Mouse (Mus musculus): ENCODE results near the gene Wdr3. TPM values are rescaled to one million over a fixed set of nuclear protein-coding genes. Genes with fewer than 3 reads are reported as not detected.

Gene Wdr3
- polyA plus RNA-seq, 1 experiment from 2014 or later: 50.1 TPM

DNA sequence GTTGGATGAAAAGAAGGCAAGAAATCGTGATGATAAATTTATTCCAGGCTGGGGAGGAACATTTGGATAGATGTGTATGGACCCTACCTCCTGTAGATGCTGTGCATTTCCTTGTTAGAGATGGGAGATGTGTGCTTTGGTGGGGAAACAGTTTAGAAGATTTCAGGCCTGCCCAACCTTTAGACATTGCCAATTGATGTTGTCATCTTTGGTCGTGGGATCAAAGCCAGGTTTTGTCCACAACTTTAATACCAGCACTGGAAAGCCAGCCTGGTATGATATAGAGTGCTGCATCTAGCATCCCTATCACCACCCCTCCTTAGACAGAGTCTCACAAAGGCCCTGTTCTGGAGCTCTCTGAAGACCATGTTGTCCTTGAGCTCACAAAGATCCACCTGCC is 1.3 kb upstream of the Wdr3 start:
- no peak overlapping the region for H3K4me3 ChIP-seq (ENCODE audit: low read depth, low read length)
- no peak overlapping the region for H3K9ac ChIP-seq (ENCODE audit: low read depth, low read length)
- no peak overlapping the region for H3K27ac ChIP-seq (ENCODE audit: low read depth, low read length)
- H3K4me1 ChIP-seq (replicated peaks; ENCODE audit: control insufficient read depth, insufficient read depth, low read length): no peaks in the 10 kb centered on the region
- no peaks in the 10 kb centered on the region for H3K27me3 ChIP-seq (ENCODE audit: control insufficient read depth, insufficient read depth, low read length)
- H3K9me3 ChIP-seq (ENCODE audit: control insufficient read depth, low read length): no peaks in the 10 kb centered on the region
- 84% methylated on average over 2 of the region's 2 CpGs for WGBS
- H3K36me3 ChIP-seq (ENCODE audit: control insufficient read depth, insufficient read depth, low read length): peaks cover 4% of the 10 kb centered on the region; the same call in 1 of the 2 replicates
- DNase-seq (ENCODE audit: low spot score) (no peak), ATAC-seq (ENCODE audit: low FRiP score) (no peak)
- H3K4me2 ChIP-seq (replicated peaks; ENCODE audit: low read depth, low read length): no peak overlapping the region

DNA sequence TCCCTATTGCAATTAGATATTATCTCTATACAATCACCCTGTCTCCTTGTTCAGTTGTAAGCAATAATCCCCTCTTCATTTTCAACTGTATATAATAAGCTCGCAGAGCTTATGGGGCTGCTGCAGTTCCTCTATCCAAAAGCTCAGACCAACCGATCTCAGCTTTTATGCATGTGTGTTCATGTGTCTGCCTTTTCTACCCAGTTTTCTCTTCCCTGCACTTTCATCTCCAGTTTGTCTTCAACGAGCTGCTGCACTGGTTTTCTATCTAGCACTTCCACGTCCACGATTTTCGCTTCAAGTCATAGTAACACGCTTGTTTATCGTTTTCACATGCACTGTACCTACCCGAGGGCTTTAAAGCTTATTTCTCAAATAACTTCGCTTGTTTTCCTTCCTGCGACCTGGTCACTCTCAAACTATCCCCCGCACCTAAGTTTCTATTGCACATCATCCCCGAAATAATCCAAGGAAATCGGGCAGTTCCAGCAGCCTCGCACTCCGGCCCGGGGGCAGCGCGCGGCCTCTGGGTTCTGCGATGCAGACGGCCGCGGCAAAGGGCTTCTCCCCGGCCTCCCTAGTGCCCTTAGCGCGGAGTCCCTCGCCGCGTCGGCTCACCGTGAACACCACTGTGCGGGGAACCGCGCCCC is 417 bp downstream of the Wdr3 start:
- Histone ChIP-seq H3K4me3 (ENCODE audit: low read depth, low read length) (peak overlapping the region; percentile 52), H3K27ac (ENCODE audit: low read depth, low read length) (no peak overlapping the region), H3K27me3 (ENCODE audit: control insufficient read depth, insufficient read depth, low read length) (no peaks in the 10 kb centered on the region), H3K9me3 (ENCODE audit: control insufficient read depth, low read length) (no peaks in the 10 kb centered on the region), H3K4me1 (replicated peaks; ENCODE audit: control insufficient read depth, insufficient read depth, low read length) (no peaks in the 10 kb centered on the region), H3K36me3 (ENCODE audit: control insufficient read depth, insufficient read depth, low read length) (peaks cover 4% of the 10 kb centered on the region; the same call in 1 of the 2 replicates), H3K4me2 (replicated peaks; ENCODE audit: low read depth, low read length) (peak overlapping the region; percentile 56), H3K9ac (ENCODE audit: low read depth, low read length) (peak overlapping the region; percentile 68)
- ATAC-seq (ENCODE audit: low FRiP score) (no peak), DNase-seq (ENCODE audit: low spot score) (no peak)
- 2% methylated on average over 35 of the region's 35 CpGs for WGBS

DNA sequence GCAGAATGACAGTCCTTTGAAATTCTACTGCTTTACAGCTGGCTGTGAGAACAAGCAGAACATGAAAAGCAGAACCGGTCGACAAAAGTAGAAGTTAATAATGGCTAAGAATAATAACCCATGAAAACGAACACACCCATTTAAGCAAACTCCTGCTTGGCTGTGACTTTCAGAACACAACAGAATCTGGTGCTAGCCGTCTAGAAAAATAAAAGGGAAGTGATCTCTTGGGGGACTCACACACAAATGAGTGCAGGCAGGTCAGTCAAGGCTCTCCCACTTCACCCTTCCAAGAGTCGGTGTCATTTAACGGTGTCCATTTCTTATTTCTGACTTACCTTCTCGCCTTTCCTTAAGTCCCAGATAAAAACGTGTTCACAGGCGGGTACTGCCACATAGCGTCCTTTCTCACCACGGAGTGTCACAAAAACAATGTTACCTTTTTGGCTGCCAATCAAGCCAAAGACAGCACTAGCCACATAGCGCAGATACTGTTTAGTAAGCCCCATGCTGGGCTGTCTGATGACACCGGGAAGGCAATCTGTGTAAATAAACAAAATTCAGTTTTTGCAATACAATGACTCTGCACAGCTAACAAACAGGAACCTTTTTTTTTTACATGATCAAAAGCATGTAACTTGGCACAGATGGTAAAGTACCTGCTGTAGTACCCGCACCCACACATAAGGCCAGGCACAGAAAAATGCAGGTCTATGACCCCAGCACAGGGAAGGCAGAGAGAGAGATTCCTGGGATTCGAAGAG is 1.3 kb downstream of the Wdr3 start:
- Histone ChIP-seq H3K4me2 (replicated peaks; ENCODE audit: low read depth, low read length) (peak overlapping the region; percentile 56), H3K27me3 (ENCODE audit: control insufficient read depth, insufficient read depth, low read length) (no peaks in the 10 kb centered on the region), H3K9ac (ENCODE audit: low read depth, low read length) (no peak overlapping the region), H3K9me3 (ENCODE audit: control insufficient read depth, low read length) (no peaks in the 10 kb centered on the region), H3K36me3 (ENCODE audit: control insufficient read depth, insufficient read depth, low read length) (peaks cover 7% of the 10 kb centered on the region; the same call in 1 of the 2 replicates), H3K27ac (ENCODE audit: low read depth, low read length) (no peak overlapping the region), H3K4me3 (ENCODE audit: low read depth, low read length) (peak overlapping the region; percentile 52), H3K4me1 (replicated peaks; ENCODE audit: control insufficient read depth, insufficient read depth, low read length) (no peaks in the 10 kb centered on the region)
- DNase-seq (ENCODE audit: low spot score) (no peak), ATAC-seq (ENCODE audit: low FRiP score) (no peak)
- 87% methylated on average over 15 of the region's 15 CpGs for WGBS

DNA sequence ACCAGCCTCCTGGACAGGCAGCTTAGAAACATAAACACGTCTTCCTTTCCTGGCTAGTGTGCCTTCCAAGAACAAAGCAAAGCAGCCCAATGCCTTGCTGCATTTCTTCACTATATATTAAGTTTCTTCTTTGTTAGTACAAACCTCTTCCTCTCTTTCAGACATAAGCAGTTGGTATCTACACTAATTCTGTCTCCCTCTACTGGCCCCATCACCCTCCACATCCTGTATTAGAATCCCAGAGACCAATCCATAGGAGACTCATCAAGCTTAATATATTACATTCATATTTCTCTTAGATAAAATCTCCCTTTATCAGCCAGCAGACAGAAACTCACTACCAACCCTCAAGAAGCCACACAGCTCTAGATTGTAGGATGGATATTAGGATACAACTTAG is 39.8 kb downstream of the Wdr3 start:
- no peak for ATAC-seq (ENCODE audit: low FRiP score)
- Histone ChIP-seq H3K9ac (ENCODE audit: low read depth, low read length) (no peak overlapping the region), H3K27ac (ENCODE audit: low read depth, low read length) (no peak overlapping the region), H3K4me3 (ENCODE audit: low read depth, low read length) (no peak overlapping the region), H3K9me3 (ENCODE audit: control insufficient read depth, low read length) (no peaks in the 10 kb centered on the region), H3K4me2 (replicated peaks; ENCODE audit: low read depth, low read length) (no peak overlapping the region), H3K4me1 (replicated peaks; ENCODE audit: control insufficient read depth, insufficient read depth, low read length) (no peaks in the 10 kb centered on the region), H3K27me3 (ENCODE audit: control insufficient read depth, insufficient read depth, low read length) (no peaks in the 10 kb centered on the region), H3K36me3 (ENCODE audit: control insufficient read depth, insufficient read depth, low read length) (no peaks in the 10 kb centered on the region)
- WGBS: 81% methylated on average over 1 of the region's 1 CpGs
- no peak for DNase-seq (ENCODE audit: low spot score)

DNA sequence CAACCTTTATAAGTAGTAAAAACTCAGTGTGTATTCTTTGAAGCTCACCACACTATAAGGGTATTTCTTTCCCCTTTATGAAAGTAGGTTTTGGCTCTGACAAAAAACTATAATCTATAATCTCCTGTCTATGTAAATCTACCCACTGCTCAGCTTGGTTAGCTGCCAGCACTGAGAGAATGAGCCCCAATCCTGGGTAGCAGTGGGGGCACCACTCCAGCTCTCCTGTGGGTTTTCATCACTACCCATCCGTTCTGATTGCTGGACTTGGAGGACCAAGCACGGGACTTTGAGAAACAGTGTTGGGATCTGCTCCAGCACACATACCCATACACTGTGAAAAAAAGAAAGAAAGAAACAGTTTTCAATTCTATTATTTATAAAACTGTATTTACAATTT is 40.2 kb downstream of the Wdr3 start:
- 77% methylated on average over 2 of the region's 2 CpGs for WGBS
- Histone ChIP-seq H3K4me1 (replicated peaks; ENCODE audit: control insufficient read depth, insufficient read depth, low read length) (no peaks in the 10 kb centered on the region), H3K27ac (ENCODE audit: low read depth, low read length) (no peak overlapping the region), H3K9ac (ENCODE audit: low read depth, low read length) (no peak overlapping the region), H3K27me3 (ENCODE audit: control insufficient read depth, insufficient read depth, low read length) (no peaks in the 10 kb centered on the region), H3K36me3 (ENCODE audit: control insufficient read depth, insufficient read depth, low read length) (no peaks in the 10 kb centered on the region), H3K4me2 (replicated peaks; ENCODE audit: low read depth, low read length) (no peak overlapping the region), H3K4me3 (ENCODE audit: low read depth, low read length) (no peak overlapping the region), H3K9me3 (ENCODE audit: control insufficient read depth, low read length) (no peaks in the 10 kb centered on the region)
- no peak for ATAC-seq (ENCODE audit: low FRiP score)
- no peak for DNase-seq (ENCODE audit: low spot score)

DNA sequence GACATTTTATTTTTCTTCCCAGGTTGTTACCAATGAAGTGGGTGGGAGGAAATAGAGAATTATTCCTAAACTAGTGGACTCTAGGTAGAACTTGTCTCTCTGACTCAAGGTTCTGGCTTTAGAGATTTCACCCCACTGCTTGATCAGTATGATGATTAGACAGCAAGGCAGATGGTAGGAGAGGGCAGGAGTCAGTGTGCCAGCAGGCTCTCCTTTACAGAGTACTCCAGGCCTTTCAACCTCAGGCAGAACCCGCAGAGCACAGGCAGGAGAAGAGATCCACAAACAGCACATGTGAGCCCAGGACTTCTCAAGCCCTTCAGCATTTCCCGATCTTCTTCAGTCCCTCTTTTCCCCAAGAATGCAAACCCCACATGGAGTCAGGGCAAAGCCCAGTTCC is 43.5 kb downstream of the Wdr3 start:
- ATAC-seq (ENCODE audit: low FRiP score): no peak
- DNase-seq (ENCODE audit: low spot score): no peak
- WGBS: 88% methylated on average over 2 of the region's 2 CpGs
- Histone ChIP-seq H3K36me3 (ENCODE audit: control insufficient read depth, insufficient read depth, low read length) (no peaks in the 10 kb centered on the region), H3K9me3 (ENCODE audit: control insufficient read depth, low read length) (no peaks in the 10 kb centered on the region), H3K4me1 (replicated peaks; ENCODE audit: control insufficient read depth, insufficient read depth, low read length) (no peaks in the 10 kb centered on the region), H3K4me3 (ENCODE audit: low read depth, low read length) (no peak overlapping the region), H3K27ac (ENCODE audit: low read depth, low read length) (no peak overlapping the region), H3K4me2 (replicated peaks; ENCODE audit: low read depth, low read length) (no peak overlapping the region), H3K9ac (ENCODE audit: low read depth, low read length) (no peak overlapping the region), H3K27me3 (ENCODE audit: control insufficient read depth, insufficient read depth, low read length) (no peaks in the 10 kb centered on the region)

DNA sequence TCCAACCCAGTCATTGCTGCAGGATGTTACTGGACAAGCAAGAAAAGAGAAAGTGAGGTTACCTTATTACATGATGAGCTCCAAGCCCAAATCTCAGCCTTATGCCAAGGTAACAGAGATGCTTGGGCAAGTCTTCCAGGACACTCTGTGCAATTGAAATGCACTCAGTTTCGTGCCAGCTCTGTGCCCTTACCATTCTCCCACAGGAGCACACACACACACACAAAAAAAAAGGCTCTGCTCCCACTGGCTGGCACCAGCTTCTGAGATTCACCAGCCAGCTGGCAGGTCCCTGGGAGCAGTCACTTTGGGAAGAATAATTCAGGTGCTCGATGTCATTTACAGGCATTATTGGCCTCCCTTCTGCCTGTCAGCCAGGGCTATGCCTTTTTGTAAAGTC is 55.5 kb downstream of the Wdr3 start:
- H3K4me2 ChIP-seq (replicated peaks; ENCODE audit: low read depth, low read length): no peak overlapping the region
- no peaks in the 10 kb centered on the region for H3K27me3 ChIP-seq (ENCODE audit: control insufficient read depth, insufficient read depth, low read length)
- ATAC-seq (ENCODE audit: low FRiP score): no peak
- H3K27ac ChIP-seq (ENCODE audit: low read depth, low read length): no peak overlapping the region
- WGBS: 88% methylated on average over 2 of the region's 2 CpGs
- no peak overlapping the region for H3K9ac ChIP-seq (ENCODE audit: low read depth, low read length)
- no peaks in the 10 kb centered on the region for H3K9me3 ChIP-seq (ENCODE audit: control insufficient read depth, low read length)
- H3K36me3 ChIP-seq (ENCODE audit: control insufficient read depth, insufficient read depth, low read length): no peaks in the 10 kb centered on the region
- H3K4me3 ChIP-seq (ENCODE audit: low read depth, low read length): no peak overlapping the region
- H3K4me1 ChIP-seq (replicated peaks; ENCODE audit: control insufficient read depth, insufficient read depth, low read length): no peaks in the 10 kb centered on the region
- no peak for DNase-seq (ENCODE audit: low spot score)

DNA sequence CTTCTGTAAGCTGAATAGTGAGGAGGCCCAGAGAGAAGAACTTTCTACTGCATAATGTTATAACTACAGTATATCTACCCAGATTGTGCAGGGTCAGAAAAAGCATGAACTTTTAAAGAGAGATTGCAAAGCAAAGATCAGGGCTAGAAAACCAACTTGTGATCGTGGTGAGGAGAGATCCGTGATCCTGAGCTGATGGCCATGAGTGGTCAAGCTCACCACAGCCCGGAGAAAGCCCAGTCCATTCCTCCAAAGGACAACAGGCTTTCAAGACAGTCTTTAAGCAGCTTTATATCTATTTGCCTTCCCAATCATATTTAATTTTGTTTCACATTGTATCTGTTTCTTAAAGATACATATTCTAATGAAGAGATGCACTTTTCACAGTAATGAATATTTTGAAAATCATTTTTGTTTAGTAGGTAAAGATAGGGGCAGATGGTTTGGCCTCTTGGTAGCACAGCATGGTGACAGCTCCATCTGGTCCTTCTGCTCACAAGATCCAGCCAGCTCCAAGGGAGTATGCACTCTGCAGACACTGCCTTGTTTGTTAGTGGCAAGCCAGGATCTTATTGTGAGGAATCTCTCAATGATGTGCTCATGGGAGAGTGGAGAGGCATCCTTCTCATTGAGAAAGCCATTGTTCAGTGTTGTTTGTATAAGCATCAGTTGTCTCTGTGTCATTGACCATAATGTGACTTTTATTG is 59.7 kb downstream of the Wdr3 start:
- 93% methylated on average over 3 of the region's 3 CpGs for WGBS
- Histone ChIP-seq H3K36me3 (ENCODE audit: control insufficient read depth, insufficient read depth, low read length) (no peaks in the 10 kb centered on the region), H3K27ac (ENCODE audit: low read depth, low read length) (no peak overlapping the region), H3K9me3 (ENCODE audit: control insufficient read depth, low read length) (no peaks in the 10 kb centered on the region), H3K9ac (ENCODE audit: low read depth, low read length) (no peak overlapping the region), H3K27me3 (ENCODE audit: control insufficient read depth, insufficient read depth, low read length) (no peaks in the 10 kb centered on the region), H3K4me2 (replicated peaks; ENCODE audit: low read depth, low read length) (no peak overlapping the region), H3K4me1 (replicated peaks; ENCODE audit: control insufficient read depth, insufficient read depth, low read length) (no peaks in the 10 kb centered on the region), H3K4me3 (ENCODE audit: low read depth, low read length) (no peak overlapping the region)
- ATAC-seq (ENCODE audit: low FRiP score): no peak
- no peak for DNase-seq (ENCODE audit: low spot score)
